Mouse (Mus musculus) liver, adult 2 months (tissue): Measurements from ENCODE around the gene Treml2. TPM values are rescaled to one million over a fixed set of nuclear protein-coding genes. Genes with fewer than 3 reads are reported as not detected.

Experiments
- DNase-seq: peaks from one replicate; pipeline ENCODE4 v3.0.0-alpha.2; 2011; ENCODE audit warnings: low read depth, low spot score; ENCODE audit errors: extremely low read depth
- H3K27ac ChIP-seq: fragments of 200-500 bp; replicated peaks from 2 replicates; pipeline ENCODE4 v1.5.1; 2012; ENCODE audit warnings: low read depth, mild to moderate bottlenecking, control low read depth, inconsistent platforms, low read length; ENCODE audit not compliant: insufficient read depth
- H3K27me3 ChIP-seq: fragments of 200-500 bp; 2 replicates; pipeline ENCODE4 v1.6.1; 2012; ENCODE audit warnings: mild to moderate bottlenecking, moderate library complexity, low read length, inconsistent platforms; ENCODE audit not compliant: control insufficient read depth, insufficient read depth
- H3K36me3 ChIP-seq: fragments of 200-500 bp; 2 replicates; pipeline ENCODE4 v1.6.1; 2012; ENCODE audit warnings: low read length, inconsistent platforms; ENCODE audit not compliant: control insufficient read depth, insufficient read depth
- H3K4me1 ChIP-seq: fragments of 200-500 bp; 2 replicates; pipeline ENCODE4 v1.6.1; 2011; ENCODE audit warnings: low read length; ENCODE audit not compliant: control insufficient read depth, insufficient read depth
- H3K4me3 ChIP-seq: fragments of 200-500 bp; 2 replicates; pipeline ENCODE4 v1.5.1; 2011; ENCODE audit warnings: low read depth, mild to moderate bottlenecking, control low read depth, low read length, moderate library complexity; ENCODE audit not compliant: insufficient read depth
- H3K79me2 ChIP-seq: fragments of 200-500 bp; 2 replicates; pipeline ENCODE4 v1.6.1; 2012; ENCODE audit warnings: inconsistent platforms, mild to moderate bottlenecking, low read length, moderate library complexity; ENCODE audit not compliant: control insufficient read depth, insufficient read depth
- H3K9ac ChIP-seq: fragments of 200-500 bp; 2 replicates; pipeline ENCODE4 v1.6.1; 2012; ENCODE audit warnings: low read depth, mild to moderate bottlenecking, control low read depth, inconsistent platforms, low read length
- CTCF ChIP-seq: fragments of 200-500 bp; IDR thresholded peaks from 2 replicates; pipeline ENCODE4 v1.5.1; 2011; ENCODE audit warnings: low read depth, low read length, control low read depth
- POLR2A ChIP-seq: fragments of 200-500 bp; IDR thresholded peaks from 2 replicates; pipeline ENCODE4 v1.6.1; 2011; ENCODE audit warnings: low read length, control low read depth; ENCODE audit not compliant: insufficient read depth; ENCODE audit errors: extremely low read depth
- WGBS: fragments of 180-500 bp; shearing (Covaris S2); methylation state at CpG from one replicate; pipeline ENCODE4 v1.1.7; 2018; 5-methylcytosine and 5-hydroxymethylcytosine counted together
- polyA plus RNA-seq: library from polyadenylated mRNA; depleted of rRNA; stranded (reverse); fragments of >200 nt; gene quantifications from 2 replicates; pipeline ENCODE4 v1.2.3, GENCODE M21; 2012
- total RNA-seq: library from RNA; depleted of rRNA; stranded (reverse); fragments of >200 nt; gene quantifications from 2 replicates; pipeline ENCODE4 v1.2.3, GENCODE M21; 2014

Treml2 gene
- total and polyA plus RNA-seq, 2 experiments = 0.09 to 0.26 TPM

GRCm38 (mm10) chr17:48264662-48265061 is 34.6 kb upstream of the Treml2 start:
- WGBS = 86% methylated on average over 7 of the region's 7 CpGs
- peak overlapping the region; percentile 38 for H3K4me3 ChIP-seq
- no peak overlapping the region for H3K9ac ChIP-seq
- H3K4me1 ChIP-seq = no peaks in the 10 kb centered on the region
- H3K27ac ChIP-seq = no peak overlapping the region; the same call in 1 of the 2 replicates
- no peak for DNase-seq
- no peak for TF ChIP-seq POLR2A
- TF ChIP-seq CTCF = no peak
- no peaks in the 10 kb centered on the region for H3K27me3 ChIP-seq
- H3K36me3 ChIP-seq = no peaks in the 10 kb centered on the region
- no peaks in the 10 kb centered on the region for H3K79me2 ChIP-seq

GRCm38 (mm10) chr17:48266138-48266537 is 33.2 kb upstream of the Treml2 start:
- TF ChIP-seq CTCF = no peak
- no peak for TF ChIP-seq POLR2A
- Histone ChIP-seq H3K27ac (no peak overlapping the region), H3K79me2 (no peaks in the 10 kb centered on the region), H3K4me1 (no peaks in the 10 kb centered on the region), H3K4me3 (no peak overlapping the region), H3K36me3 (no peaks in the 10 kb centered on the region), H3K9ac (no peak overlapping the region), H3K27me3 (no peaks in the 10 kb centered on the region)
- 63% methylated on average over 2 of the region's 2 CpGs for WGBS
- DNase-seq = no peak

GRCm38 (mm10) chr17:48266610-48267304 is 32.5 kb upstream of the Treml2 start:
- TF ChIP-seq CTCF (no peak), POLR2A (no peak)
- DNase-seq = no peak
- no peaks in the 10 kb centered on the region for H3K27me3 ChIP-seq
- no peaks in the 10 kb centered on the region for H3K36me3 ChIP-seq
- H3K9ac ChIP-seq = no peak overlapping the region
- H3K4me1 ChIP-seq = no peaks in the 10 kb centered on the region
- H3K4me3 ChIP-seq = no peak overlapping the region
- 53% methylated on average over 2 of the region's 2 CpGs for WGBS
- H3K27ac ChIP-seq = no peak overlapping the region
- no peaks in the 10 kb centered on the region for H3K79me2 ChIP-seq

- DNase-seq = no peak
- Histone ChIP-seq H3K4me1 (no peaks in the 10 kb centered on the region), H3K27ac (no peak overlapping the region), H3K27me3 (no peaks in the 10 kb centered on the region), H3K36me3 (no peaks in the 10 kb centered on the region), H3K79me2 (no peaks in the 10 kb centered on the region), H3K9ac (no peak overlapping the region), H3K4me3 (no peak overlapping the region)
- WGBS = 78% methylated on average over 1 of the region's 1 CpGs
- TF ChIP-seq CTCF (no peak), POLR2A (no peak)
Observed at GRCm38 (mm10) chr17:48267591-48267990, 31.7 kb upstream of the Treml2 start.

GRCm38 (mm10) chr17:48268276-48268675 is 31.0 kb upstream of the Treml2 start:
- Histone ChIP-seq H3K27me3 (no peaks in the 10 kb centered on the region), H3K36me3 (no peaks in the 10 kb centered on the region), H3K4me3 (no peak overlapping the region), H3K4me1 (no peaks in the 10 kb centered on the region), H3K79me2 (no peaks in the 10 kb centered on the region), H3K27ac (no peak overlapping the region), H3K9ac (no peak overlapping the region)
- TF ChIP-seq CTCF (no peak), POLR2A (no peak)
- no peak for DNase-seq

- Histone ChIP-seq H3K4me3 (no peak overlapping the region), H3K9ac (no peak overlapping the region), H3K27ac (no peak overlapping the region), H3K27me3 (no peaks in the 10 kb centered on the region), H3K36me3 (no peaks in the 10 kb centered on the region), H3K79me2 (no peaks in the 10 kb centered on the region), H3K4me1 (no peaks in the 10 kb centered on the region)
- TF ChIP-seq POLR2A = no peak
- no peak for TF ChIP-seq CTCF
- WGBS = 71% methylated on average over 4 of the region's 4 CpGs
- no peak for DNase-seq
Observed at GRCm38 (mm10) chr17:48269833-48270232, 29.5 kb upstream of the Treml2 start.
